Mouse (Mus musculus): ENCODE data around the gene Tsku. TPM values are rescaled to one million over a fixed set of nuclear protein-coding genes. Genes with fewer than 3 reads are reported as not detected.

Gene Tsku
- polyA plus RNA-seq, 1 experiment from 2014 or later = 9.4 TPM

- H3K4me3 ChIP-seq (ENCODE audit: low read length) = no peak overlapping the region
- no peak for ATAC-seq (ENCODE audit: low read depth)
- 52% methylated on average over 10 of the region's 10 CpGs for WGBS
- H3K36me3 ChIP-seq (ENCODE audit: control insufficient read depth, insufficient read depth, low read length) = no peaks in the 10 kb centered on the region
- no peaks in the 10 kb centered on the region for H3K27me3 ChIP-seq (ENCODE audit: control insufficient read depth, insufficient read depth, low read depth, low read length)
- no peak overlapping the region for H3K27ac ChIP-seq (ENCODE audit: low read length)
- no peak overlapping the region for H3K4me2 ChIP-seq (ENCODE audit: low read depth, low read length)
- no peak overlapping the region for H3K9ac ChIP-seq (ENCODE audit: low read length)
- no peaks in the 10 kb centered on the region for H3K4me1 ChIP-seq (replicated peaks; ENCODE audit: control insufficient read depth, insufficient read depth, low read length)
- H3K9me3 ChIP-seq (ENCODE audit: control insufficient read depth, low read length) = no peaks in the 10 kb centered on the region
Measured at GRCm38 (mm10) chr7:98369762-98370369, 8.7 kb upstream of the Tsku start.

- Histone ChIP-seq H3K9me3 (ENCODE audit: control insufficient read depth, low read length) (no peaks in the 10 kb centered on the region), H3K4me2 (ENCODE audit: low read depth, low read length) (peak overlapping the region; percentile 95), H3K4me3 (ENCODE audit: low read length) (peak overlapping the region; percentile 81), H3K27ac (ENCODE audit: low read length) (peak overlapping the region; percentile 88), H3K4me1 (replicated peaks; ENCODE audit: control insufficient read depth, insufficient read depth, low read length) (peaks cover 16% of the 10 kb centered on the region), H3K9ac (ENCODE audit: low read length) (peak overlapping the region; percentile 79), H3K36me3 (ENCODE audit: control insufficient read depth, insufficient read depth, low read length) (no peaks in the 10 kb centered on the region), H3K27me3 (ENCODE audit: control insufficient read depth, insufficient read depth, low read depth, low read length) (no peaks in the 10 kb centered on the region)
- WGBS = 9% methylated on average over 2 of the region's 2 CpGs
- peak; percentile 13 for ATAC-seq (ENCODE audit: low read depth)
Measured at GRCm38 (mm10) chr7:98361662-98362061, 534 bp upstream of the Tsku start.

- peaks cover 16% of the 10 kb centered on the region for H3K4me1 ChIP-seq (replicated peaks; ENCODE audit: control insufficient read depth, insufficient read depth, low read length)
- peak; percentile 21 for ATAC-seq (ENCODE audit: low read depth)
- WGBS = under 1% methylated on average over 20 of the region's 20 CpGs
Measured at GRCm38 (mm10) chr7:98360621-98360990, 522 bp downstream of the Tsku start.

GRCm38 (mm10) chr7:98359951-98360620 is 1.0 kb downstream of the Tsku start:
- H3K36me3 ChIP-seq (ENCODE audit: control insufficient read depth, insufficient read depth, low read length) = no peaks in the 10 kb centered on the region
- no peaks in the 10 kb centered on the region for H3K9me3 ChIP-seq (ENCODE audit: control insufficient read depth, low read length)
- peak; percentile 69 for ATAC-seq (ENCODE audit: low read depth)
- WGBS = under 1% methylated on average over 33 of the region's 33 CpGs
- H3K9ac ChIP-seq (ENCODE audit: low read length) = peak overlapping the region; percentile 79
- peak overlapping the region; percentile 95 for H3K4me2 ChIP-seq (ENCODE audit: low read depth, low read length)
- peak overlapping the region; percentile 88 for H3K27ac ChIP-seq (ENCODE audit: low read length)
- H3K4me1 ChIP-seq (replicated peaks; ENCODE audit: control insufficient read depth, insufficient read depth, low read length) = peaks cover 17% of the 10 kb centered on the region
- no peaks in the 10 kb centered on the region for H3K27me3 ChIP-seq (ENCODE audit: control insufficient read depth, insufficient read depth, low read depth, low read length)
- peak overlapping the region; percentile 81 for H3K4me3 ChIP-seq (ENCODE audit: low read length)

More at GRCm38 (mm10) chr7:98360621-98360990, 522 bp downstream of the Tsku start:
- Histone ChIP-seq H3K36me3 (ENCODE audit: control insufficient read depth, insufficient read depth, low read length) (no peaks in the 10 kb centered on the region), H3K4me2 (ENCODE audit: low read depth, low read length) (peak overlapping the region; percentile 95), H3K9ac (ENCODE audit: low read length) (peak overlapping the region; percentile 79), H3K9me3 (ENCODE audit: control insufficient read depth, low read length) (no peaks in the 10 kb centered on the region), H3K4me3 (ENCODE audit: low read length) (peak overlapping the region; percentile 81), H3K27me3 (ENCODE audit: control insufficient read depth, insufficient read depth, low read depth, low read length) (no peaks in the 10 kb centered on the region), H3K27ac (ENCODE audit: low read length) (peak overlapping the region; percentile 88)

- Histone ChIP-seq H3K36me3 (ENCODE audit: control insufficient read depth, insufficient read depth, low read length) (no peaks in the 10 kb centered on the region), H3K27me3 (ENCODE audit: control insufficient read depth, insufficient read depth, low read depth, low read length) (no peaks in the 10 kb centered on the region), H3K4me2 (ENCODE audit: low read depth, low read length) (no peak overlapping the region), H3K9me3 (ENCODE audit: control insufficient read depth, low read length) (no peaks in the 10 kb centered on the region), H3K27ac (ENCODE audit: low read length) (no peak overlapping the region), H3K4me1 (replicated peaks; ENCODE audit: control insufficient read depth, insufficient read depth, low read length) (peaks cover 26% of the 10 kb centered on the region), H3K4me3 (ENCODE audit: low read length) (no peak overlapping the region), H3K9ac (ENCODE audit: low read length) (no peak overlapping the region)
- no peak for ATAC-seq (ENCODE audit: low read depth)
- WGBS = 83% methylated on average over 1 of the region's 1 CpGs
Measured at GRCm38 (mm10) chr7:98358016-98358415, 3.1 kb downstream of the Tsku start.

GRCm38 (mm10) chr7:98357324-98357723 is 3.8 kb downstream of the Tsku start:
- Histone ChIP-seq H3K9ac (ENCODE audit: low read length) (no peak overlapping the region), H3K36me3 (ENCODE audit: control insufficient read depth, insufficient read depth, low read length) (peaks cover under 1% of the 10 kb centered on the region; the same call in 1 of the 2 replicates), H3K4me3 (ENCODE audit: low read length) (no peak overlapping the region), H3K27ac (ENCODE audit: low read length) (no peak overlapping the region), H3K27me3 (ENCODE audit: control insufficient read depth, insufficient read depth, low read depth, low read length) (no peaks in the 10 kb centered on the region), H3K4me1 (replicated peaks; ENCODE audit: control insufficient read depth, insufficient read depth, low read length) (peaks cover 24% of the 10 kb centered on the region), H3K4me2 (ENCODE audit: low read depth, low read length) (no peak overlapping the region), H3K9me3 (ENCODE audit: control insufficient read depth, low read length) (no peaks in the 10 kb centered on the region)
- ATAC-seq (ENCODE audit: low read depth) = no peak
- 78% methylated on average over 5 of the region's 5 CpGs for WGBS

- WGBS = 37% methylated on average over 4 of the region's 4 CpGs
- Histone ChIP-seq H3K27me3 (ENCODE audit: control insufficient read depth, insufficient read depth, low read depth, low read length) (no peaks in the 10 kb centered on the region), H3K9me3 (ENCODE audit: control insufficient read depth, low read length) (no peaks in the 10 kb centered on the region), H3K4me1 (replicated peaks; ENCODE audit: control insufficient read depth, insufficient read depth, low read length) (peaks cover 19% of the 10 kb centered on the region), H3K36me3 (ENCODE audit: control insufficient read depth, insufficient read depth, low read length) (peaks cover 11% of the 10 kb centered on the region; the same call in 1 of the 2 replicates), H3K4me2 (ENCODE audit: low read depth, low read length) (no peak overlapping the region), H3K27ac (ENCODE audit: low read length) (no peak overlapping the region), H3K9ac (ENCODE audit: low read length) (no peak overlapping the region), H3K4me3 (ENCODE audit: low read length) (no peak overlapping the region)
- ATAC-seq (ENCODE audit: low read depth) = no peak
Measured at GRCm38 (mm10) chr7:98354921-98355310, 6.2 kb downstream of the Tsku start.

- Histone ChIP-seq H3K36me3 (ENCODE audit: control insufficient read depth, insufficient read depth, low read length) (peaks cover 11% of the 10 kb centered on the region; the same call in 1 of the 2 replicates), H3K27me3 (ENCODE audit: control insufficient read depth, insufficient read depth, low read depth, low read length) (no peaks in the 10 kb centered on the region), H3K4me2 (ENCODE audit: low read depth, low read length) (no peak overlapping the region), H3K4me1 (replicated peaks; ENCODE audit: control insufficient read depth, insufficient read depth, low read length) (peaks cover 16% of the 10 kb centered on the region), H3K27ac (ENCODE audit: low read length) (no peak overlapping the region), H3K9me3 (ENCODE audit: control insufficient read depth, low read length) (no peaks in the 10 kb centered on the region), H3K4me3 (ENCODE audit: low read length) (no peak overlapping the region), H3K9ac (ENCODE audit: low read length) (no peak overlapping the region)
- 24% methylated on average over 12 of the region's 12 CpGs for WGBS
- no peak for ATAC-seq (ENCODE audit: low read depth)
Measured at GRCm38 (mm10) chr7:98354160-98354920, 6.8 kb downstream of the Tsku start.

GRCm38 (mm10) chr7:98353616-98354015 is 7.5 kb downstream of the Tsku start:
- ATAC-seq (ENCODE audit: low read depth) = no peak
- Histone ChIP-seq H3K27ac (ENCODE audit: low read length) (no peak overlapping the region), H3K9ac (ENCODE audit: low read length) (no peak overlapping the region), H3K4me2 (ENCODE audit: low read depth, low read length) (no peak overlapping the region), H3K36me3 (ENCODE audit: control insufficient read depth, insufficient read depth, low read length) (peaks cover 11% of the 10 kb centered on the region; the same call in 1 of the 2 replicates), H3K9me3 (ENCODE audit: control insufficient read depth, low read length) (no peaks in the 10 kb centered on the region), H3K4me1 (replicated peaks; ENCODE audit: control insufficient read depth, insufficient read depth, low read length) (peaks cover 10% of the 10 kb centered on the region), H3K4me3 (ENCODE audit: low read length) (no peak overlapping the region), H3K27me3 (ENCODE audit: control insufficient read depth, insufficient read depth, low read depth, low read length) (no peaks in the 10 kb centered on the region)
- 79% methylated on average over 5 of the region's 5 CpGs for WGBS
